Mouse (Mus musculus): ENCODE measurements around the gene Rab11fip3.

DNA sequence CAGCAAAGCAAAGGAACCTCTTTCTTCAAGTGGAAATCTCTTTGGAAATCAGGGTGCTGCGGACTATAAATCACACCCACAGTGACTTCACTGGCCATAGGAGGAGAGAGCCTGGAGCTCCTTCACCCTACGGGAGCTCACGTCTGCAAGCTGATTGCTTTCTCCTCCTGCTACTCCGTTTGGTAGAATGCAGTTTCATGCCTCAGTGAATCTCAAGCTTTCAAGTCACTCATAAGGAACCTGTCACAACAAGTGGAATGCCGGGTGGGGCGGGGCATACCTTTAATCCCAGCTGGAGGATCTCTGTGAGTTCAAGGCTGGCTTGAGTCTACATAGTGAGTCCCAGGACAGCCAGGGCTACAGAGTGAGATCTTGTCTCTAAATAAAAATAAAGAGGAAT is 14.2 kb downstream of the Rab11fip3 start:
- TF ChIP-seq CTCF (IDR thresholded peaks at IDR 0.05; ENCODE audit: borderline replicate concordance, insufficient read depth, low read depth, low read length) (no peak), POLR2A (IDR thresholded peaks at IDR 0.05; ENCODE audit: borderline replicate concordance, insufficient read depth, low read length) (no peak)
